Mouse (Mus musculus) right cerebral cortex, postnatal 14 days (tissue): Measurements from ENCODE around the gene Lama5.

Experiments used
- DNase-seq: peaks from one replicate; pipeline ENCODE4 v3.0.0; 2022

Gene Lama5

GRCm38 (mm10) chr2:180133231-180133630 is 92.4 kb downstream of the Lama5 start:
- DNase-seq: no peak

- DNase-seq: no peak
Observed at GRCm38 (mm10) chr2:180127675-180128074, 98.0 kb downstream of the Lama5 start.
